Mouse (Mus musculus) thymus, adult 2 months (tissue): Measurements from ENCODE around the gene Slc17a6.

Experiments used
- CTCF ChIP-seq: fragments of 200-500 bp; IDR thresholded peaks from 2 replicates; pipeline ENCODE4 v1.5.1; 2012; ENCODE audit warnings: mild to moderate bottlenecking, control low read depth, low read length, moderate library complexity, borderline replicate concordance; ENCODE audit not compliant: control insufficient read depth, poor library complexity, insufficient read depth; ENCODE audit errors: extremely low read depth
- POLR2A ChIP-seq: fragments of 200-500 bp; IDR thresholded peaks from 2 replicates; pipeline ENCODE4 v1.6.1; 2012; ENCODE audit warnings: mild to moderate bottlenecking, low read length, control low read depth, moderate library complexity; ENCODE audit not compliant: control insufficient read depth, poor library complexity, insufficient read depth; ENCODE audit errors: extremely low read depth

DNA sequence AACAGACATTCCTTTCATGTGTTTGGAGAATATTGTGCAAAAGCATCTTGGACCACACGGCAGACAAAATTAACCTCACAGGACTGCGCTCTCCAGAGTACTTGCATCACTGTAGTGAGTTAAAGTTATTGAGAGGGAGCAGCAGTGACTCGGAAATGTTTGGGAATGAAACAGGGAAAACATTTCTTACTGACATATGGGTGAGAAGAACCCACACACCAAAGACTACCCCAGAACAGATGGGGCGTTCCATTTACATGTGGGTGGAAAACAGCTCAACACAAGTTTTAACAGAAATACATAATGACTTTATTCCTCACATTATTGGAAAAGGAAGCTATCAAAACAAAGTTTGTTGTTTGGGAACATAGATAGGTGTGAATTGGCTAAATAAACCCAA is 21.8 kb upstream of the Slc17a6 start:
- TF ChIP-seq CTCF (no peak), POLR2A (no peak)
